Mouse (Mus musculus): Measurements from ENCODE around the gene Iqgap2. TPM values are rescaled to one million over a fixed set of nuclear protein-coding genes. Genes with fewer than 3 reads are reported as not detected.

Iqgap2 gene
- polyA plus RNA-seq, 1 experiment from 2014 or later: 3.8 TPM

GRCm38 (mm10) chr13:95843411-95844026, 48.2 kb downstream of the Iqgap2 start:
- no peaks in the 10 kb centered on the region for H3K36me3 ChIP-seq (replicated peaks; ENCODE audit: control insufficient read depth, insufficient read depth)
- no peak overlapping the region for H3K4me3 ChIP-seq (replicated peaks; ENCODE audit: low read length)
- H3K27me3 ChIP-seq (ENCODE audit: control insufficient read depth, insufficient read depth, low read length): no peaks in the 10 kb centered on the region
- 89% methylated on average over 10 of the region's 10 CpGs for WGBS
- H3K4me1 ChIP-seq (replicated peaks; ENCODE audit: control insufficient read depth, insufficient read depth, low read length): no peaks in the 10 kb centered on the region
- no peaks in the 10 kb centered on the region for H3K9me3 ChIP-seq (ENCODE audit: control insufficient read depth, low read length)
- ATAC-seq (ENCODE audit: low FRiP score) (no peak), DNase-seq (ENCODE audit: low spot score) (no peak)
- no peak overlapping the region for H3K4me2 ChIP-seq (replicated peaks)
- no peak overlapping the region for H3K27ac ChIP-seq
- no peak overlapping the region for H3K9ac ChIP-seq

GRCm38 (mm10) chr13:95842803-95843202, 48.9 kb downstream of the Iqgap2 start:
- H3K27ac ChIP-seq: no peak overlapping the region
- ATAC-seq (ENCODE audit: low FRiP score) (no peak), DNase-seq (ENCODE audit: low spot score) (no peak)
- no peaks in the 10 kb centered on the region for H3K36me3 ChIP-seq (replicated peaks; ENCODE audit: control insufficient read depth, insufficient read depth)
- no peaks in the 10 kb centered on the region for H3K9me3 ChIP-seq (ENCODE audit: control insufficient read depth, low read length)
- H3K4me3 ChIP-seq (replicated peaks; ENCODE audit: low read length): no peak overlapping the region
- H3K9ac ChIP-seq: no peak overlapping the region
- no peaks in the 10 kb centered on the region for H3K27me3 ChIP-seq (ENCODE audit: control insufficient read depth, insufficient read depth, low read length)
- H3K4me1 ChIP-seq (replicated peaks; ENCODE audit: control insufficient read depth, insufficient read depth, low read length): no peaks in the 10 kb centered on the region
- H3K4me2 ChIP-seq (replicated peaks): no peak overlapping the region
- WGBS: 86% methylated on average over 7 of the region's 7 CpGs

GRCm38 (mm10) chr13:95841946-95842345, 49.8 kb downstream of the Iqgap2 start:
- 94% methylated on average over 1 of the region's 1 CpGs for WGBS
- H3K4me1 ChIP-seq (replicated peaks; ENCODE audit: control insufficient read depth, insufficient read depth, low read length): no peaks in the 10 kb centered on the region

GRCm38 (mm10) chr13:95836944-95837343, 54.8 kb downstream of the Iqgap2 start:
- Histone ChIP-seq H3K36me3 (replicated peaks; ENCODE audit: control insufficient read depth, insufficient read depth) (no peaks in the 10 kb centered on the region), H3K4me1 (replicated peaks; ENCODE audit: control insufficient read depth, insufficient read depth, low read length) (no peaks in the 10 kb centered on the region), H3K4me3 (replicated peaks; ENCODE audit: low read length) (no peak overlapping the region), H3K9me3 (ENCODE audit: control insufficient read depth, low read length) (no peaks in the 10 kb centered on the region), H3K27ac (no peak overlapping the region), H3K27me3 (ENCODE audit: control insufficient read depth, insufficient read depth, low read length) (no peaks in the 10 kb centered on the region), H3K4me2 (replicated peaks) (no peak overlapping the region), H3K9ac (no peak overlapping the region)
- over 99% methylated on average over 3 of the region's 3 CpGs for WGBS
- DNase-seq (ENCODE audit: low spot score) (no peak), ATAC-seq (ENCODE audit: low FRiP score) (no peak)

More at GRCm38 (mm10) chr13:95841946-95842345, 49.8 kb downstream of the Iqgap2 start:
- no peak overlapping the region for H3K4me2 ChIP-seq (replicated peaks)
- no peak overlapping the region for H3K9ac ChIP-seq
- H3K9me3 ChIP-seq (ENCODE audit: control insufficient read depth, low read length): no peaks in the 10 kb centered on the region
- ATAC-seq (ENCODE audit: low FRiP score) (no peak), DNase-seq (ENCODE audit: low spot score) (no peak)
- no peaks in the 10 kb centered on the region for H3K27me3 ChIP-seq (ENCODE audit: control insufficient read depth, insufficient read depth, low read length)
- no peak overlapping the region for H3K4me3 ChIP-seq (replicated peaks; ENCODE audit: low read length)
- H3K27ac ChIP-seq: no peak overlapping the region
- H3K36me3 ChIP-seq (replicated peaks; ENCODE audit: control insufficient read depth, insufficient read depth): no peaks in the 10 kb centered on the region

- Histone ChIP-seq H3K36me3 (replicated peaks; ENCODE audit: control insufficient read depth, insufficient read depth) (no peaks in the 10 kb centered on the region), H3K9me3 (ENCODE audit: control insufficient read depth, low read length) (no peaks in the 10 kb centered on the region), H3K4me1 (replicated peaks; ENCODE audit: control insufficient read depth, insufficient read depth, low read length) (no peaks in the 10 kb centered on the region), H3K4me3 (replicated peaks; ENCODE audit: low read length) (no peak overlapping the region), H3K27me3 (ENCODE audit: control insufficient read depth, insufficient read depth, low read length) (no peaks in the 10 kb centered on the region), H3K27ac (no peak overlapping the region), H3K9ac (no peak overlapping the region), H3K4me2 (replicated peaks) (no peak overlapping the region)
- DNase-seq (ENCODE audit: low spot score): no peak
- WGBS: 88% methylated on average over 6 of the region's 6 CpGs
- no peak for ATAC-seq (ENCODE audit: low FRiP score)
Observed at GRCm38 (mm10) chr13:95833473-95833872, 58.2 kb downstream of the Iqgap2 start.

- Histone ChIP-seq H3K27ac (no peak overlapping the region), H3K36me3 (replicated peaks; ENCODE audit: control insufficient read depth, insufficient read depth) (no peaks in the 10 kb centered on the region), H3K27me3 (ENCODE audit: control insufficient read depth, insufficient read depth, low read length) (no peaks in the 10 kb centered on the region), H3K9me3 (ENCODE audit: control insufficient read depth, low read length) (no peaks in the 10 kb centered on the region), H3K4me2 (replicated peaks) (no peak overlapping the region), H3K4me3 (replicated peaks; ENCODE audit: low read length) (no peak overlapping the region), H3K9ac (no peak overlapping the region), H3K4me1 (replicated peaks; ENCODE audit: control insufficient read depth, insufficient read depth, low read length) (no peaks in the 10 kb centered on the region)
- DNase-seq (ENCODE audit: low spot score) (no peak), ATAC-seq (ENCODE audit: low FRiP score) (no peak)
- 10% methylated on average over 3 of the region's 3 CpGs for WGBS
Observed at GRCm38 (mm10) chr13:95832712-95833111, 59.0 kb downstream of the Iqgap2 start.

- H3K36me3 ChIP-seq (replicated peaks; ENCODE audit: control insufficient read depth, insufficient read depth): no peaks in the 10 kb centered on the region
- DNase-seq (ENCODE audit: low spot score): no peak
- H3K4me1 ChIP-seq (replicated peaks; ENCODE audit: control insufficient read depth, insufficient read depth, low read length): no peaks in the 10 kb centered on the region
- H3K4me3 ChIP-seq (replicated peaks; ENCODE audit: low read length): no peak overlapping the region
- no peak overlapping the region for H3K4me2 ChIP-seq (replicated peaks)
- H3K27me3 ChIP-seq (ENCODE audit: control insufficient read depth, insufficient read depth, low read length): no peaks in the 10 kb centered on the region
- no peak overlapping the region for H3K9ac ChIP-seq
- no peaks in the 10 kb centered on the region for H3K9me3 ChIP-seq (ENCODE audit: control insufficient read depth, low read length)
- no peak overlapping the region for H3K27ac ChIP-seq
- no peak for ATAC-seq (ENCODE audit: low FRiP score)
Observed at GRCm38 (mm10) chr13:95831760-95832159, 60.0 kb downstream of the Iqgap2 start.

GRCm38 (mm10) chr13:95829431-95830171, 62.1 kb downstream of the Iqgap2 start:
- 96% methylated on average over 7 of the region's 7 CpGs for WGBS
- ATAC-seq (ENCODE audit: low FRiP score): no peak

GRCm38 (mm10) chr13:95828616-95829015, 63.1 kb downstream of the Iqgap2 start:
- DNase-seq (ENCODE audit: low spot score): no peak
- ATAC-seq (ENCODE audit: low FRiP score): no peak
- Histone ChIP-seq H3K27me3 (ENCODE audit: control insufficient read depth, insufficient read depth, low read length) (no peaks in the 10 kb centered on the region), H3K27ac (no peak overlapping the region), H3K36me3 (replicated peaks; ENCODE audit: control insufficient read depth, insufficient read depth) (no peaks in the 10 kb centered on the region), H3K9ac (no peak overlapping the region), H3K4me1 (replicated peaks; ENCODE audit: control insufficient read depth, insufficient read depth, low read length) (no peaks in the 10 kb centered on the region), H3K4me3 (replicated peaks; ENCODE audit: low read length) (no peak overlapping the region), H3K9me3 (ENCODE audit: control insufficient read depth, low read length) (no peaks in the 10 kb centered on the region), H3K4me2 (replicated peaks) (no peak overlapping the region)
- 88% methylated on average over 5 of the region's 5 CpGs for WGBS

More at GRCm38 (mm10) chr13:95829431-95830171, 62.1 kb downstream of the Iqgap2 start:
- Histone ChIP-seq H3K4me2 (replicated peaks) (no peak overlapping the region), H3K9me3 (ENCODE audit: control insufficient read depth, low read length) (no peaks in the 10 kb centered on the region), H3K27ac (no peak overlapping the region), H3K4me1 (replicated peaks; ENCODE audit: control insufficient read depth, insufficient read depth, low read length) (no peaks in the 10 kb centered on the region), H3K9ac (no peak overlapping the region), H3K36me3 (replicated peaks; ENCODE audit: control insufficient read depth, insufficient read depth) (no peaks in the 10 kb centered on the region), H3K27me3 (ENCODE audit: control insufficient read depth, insufficient read depth, low read length) (no peaks in the 10 kb centered on the region), H3K4me3 (replicated peaks; ENCODE audit: low read length) (no peak overlapping the region)
- DNase-seq (ENCODE audit: low spot score): no peak
